Mouse (Mus musculus): ENCODE data around the gene Hk1.

Hk1 gene

DNA sequence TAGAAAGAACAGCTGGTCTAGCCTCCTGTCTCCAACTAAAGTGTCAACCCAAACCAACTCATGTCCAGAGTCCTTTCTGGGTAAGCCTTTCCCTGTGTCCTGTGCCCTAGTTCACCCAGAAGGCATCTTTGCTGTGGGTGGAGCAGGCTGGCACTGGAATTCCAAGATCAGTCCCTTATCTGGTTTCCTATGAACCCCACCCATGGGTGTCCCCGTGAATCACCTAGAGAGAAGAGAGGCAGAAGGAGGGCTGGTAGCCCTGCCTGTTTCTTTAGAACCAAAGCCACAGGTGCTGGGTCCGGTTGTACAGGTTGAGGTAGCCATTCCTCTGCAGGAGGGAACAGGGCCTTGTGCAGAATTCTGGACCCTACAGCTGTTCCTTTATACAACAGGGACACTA is 158.1 kb downstream of the Hk1 start:
- no peak for DNase-seq (ENCODE audit: low spot score in 2 of 2)

GRCm38 (mm10) chr10:62220732-62221514 is 158.8 kb downstream of the Hk1 start:
- no peak for DNase-seq (ENCODE audit: low spot score in 2 of 2)
